Mouse (Mus musculus) gastrocnemius, postnatal 36 days (tissue): ENCODE data around the gene Slc29a3. TPM values are rescaled to one million over a fixed set of nuclear protein-coding genes. Genes with fewer than 3 reads are reported as not detected.

ENCODE experiments used
- DNase-seq, 2 experiments: peaks; one replicate each; pipeline ENCODE4 v3.0.0; 2022
- intact Hi-C: fragments of 180-260 bp; cut with DNase I; formaldehyde crosslinking; loops from one replicate; pipeline ENCODE4 v1.15.1; 2025
- long read RNA-seq, 2 experiments: library from polyadenylated mRNA; stranded (forward); transcript quantifications; one replicate each; pipeline ENCODE4 v2.0.0; 2021
- total RNA-seq, 2 experiments: library from RNA; stranded (reverse); gene quantifications; 2 replicates each; pipeline ENCODE4 v1.2.3; 2021

Slc29a3 gene
- total RNA-seq: 1 to 10 TPM; 2.6 to 2.7 TPM
- long read RNA-seq, experiment 1: 0 reads
- long read RNA-seq, experiment 2: 0 reads

DNA sequence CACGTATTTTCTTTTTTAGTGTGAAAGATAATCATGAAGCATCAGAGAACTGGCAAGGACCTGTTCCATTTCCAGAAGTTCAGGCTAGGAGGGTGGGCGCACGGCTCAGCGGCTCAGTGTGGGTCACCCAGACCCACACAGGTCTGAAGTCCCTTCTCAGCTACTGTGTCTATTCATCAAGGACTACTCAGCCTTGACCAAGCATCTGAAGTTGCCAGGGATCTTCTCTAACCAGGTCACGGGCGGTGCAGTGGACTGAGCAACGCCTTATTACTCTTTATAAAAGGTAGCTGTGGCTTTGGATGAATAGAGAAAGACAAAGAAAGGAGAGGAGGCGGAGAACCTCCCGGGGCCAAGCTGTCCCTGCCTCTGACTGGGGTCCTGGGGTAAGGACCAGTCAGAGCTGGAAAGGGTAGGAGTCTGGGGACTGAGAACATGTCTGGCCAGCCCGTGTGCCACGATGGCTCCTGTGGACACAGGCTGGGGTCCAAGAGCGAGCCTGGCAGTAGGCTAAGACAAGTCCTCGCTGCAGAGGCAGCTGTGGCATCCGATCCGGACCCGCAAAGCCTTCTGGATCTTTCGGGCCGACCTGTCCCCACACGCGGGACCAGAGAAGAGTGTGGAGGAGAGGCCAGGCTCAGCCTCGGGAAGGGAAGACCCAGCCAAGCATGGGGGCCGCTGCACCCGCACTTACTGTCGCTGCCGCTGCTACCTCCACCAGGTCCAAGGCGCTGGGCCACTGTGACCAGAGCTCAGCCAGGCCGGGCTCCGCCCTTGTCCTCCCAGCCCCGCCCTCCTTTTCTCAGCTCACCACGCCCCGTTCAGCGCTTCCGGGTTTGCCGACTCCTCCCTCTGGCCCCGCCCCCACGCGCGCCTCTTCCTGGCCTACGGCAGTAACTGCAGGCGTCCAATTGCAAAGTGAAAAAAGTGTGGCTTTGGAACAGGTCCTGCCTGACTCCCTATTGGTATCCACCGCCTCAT, at the start of gene Slc29a3:
Gene Slc29a3, minus strand, starts transcription at position 755 of the 981 bp plus-strand sequence.
- peak; percentile 96 to 97 for DNase-seq
- intact Hi-C loops: loop anchor here (5.0 kb wide), 3 partner anchors 55 to 450 kb away; partner anchors contain the start of gene Cdh23

DNA sequence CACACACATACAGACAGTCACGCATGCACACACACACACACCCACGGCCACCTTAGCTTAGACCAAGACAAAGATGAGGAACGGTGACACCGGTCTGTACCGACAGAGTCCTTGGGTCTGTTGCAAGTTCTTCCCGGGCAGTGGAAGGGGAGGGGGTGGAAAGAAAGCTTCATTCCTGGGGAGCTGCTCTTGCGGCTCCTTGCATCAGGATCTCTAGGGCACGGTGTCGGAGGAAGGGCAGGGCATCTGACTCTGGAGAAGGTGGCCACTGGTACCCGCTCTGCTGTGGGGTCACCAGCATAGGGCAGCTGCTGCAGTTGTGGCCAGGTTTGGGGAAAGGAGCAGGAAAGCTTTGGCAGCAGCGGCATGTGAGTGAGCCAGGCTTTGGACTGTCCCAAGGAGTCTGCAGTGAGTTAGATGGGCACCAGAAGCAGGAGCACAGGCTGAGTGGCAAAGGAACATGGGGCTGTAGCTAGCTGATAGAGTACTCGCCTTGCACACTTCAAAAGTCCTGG, 49.4 kb upstream of the Slc29a3 start:
- intact Hi-C loops: no loop called here
- DNase-seq: no peak

DNA sequence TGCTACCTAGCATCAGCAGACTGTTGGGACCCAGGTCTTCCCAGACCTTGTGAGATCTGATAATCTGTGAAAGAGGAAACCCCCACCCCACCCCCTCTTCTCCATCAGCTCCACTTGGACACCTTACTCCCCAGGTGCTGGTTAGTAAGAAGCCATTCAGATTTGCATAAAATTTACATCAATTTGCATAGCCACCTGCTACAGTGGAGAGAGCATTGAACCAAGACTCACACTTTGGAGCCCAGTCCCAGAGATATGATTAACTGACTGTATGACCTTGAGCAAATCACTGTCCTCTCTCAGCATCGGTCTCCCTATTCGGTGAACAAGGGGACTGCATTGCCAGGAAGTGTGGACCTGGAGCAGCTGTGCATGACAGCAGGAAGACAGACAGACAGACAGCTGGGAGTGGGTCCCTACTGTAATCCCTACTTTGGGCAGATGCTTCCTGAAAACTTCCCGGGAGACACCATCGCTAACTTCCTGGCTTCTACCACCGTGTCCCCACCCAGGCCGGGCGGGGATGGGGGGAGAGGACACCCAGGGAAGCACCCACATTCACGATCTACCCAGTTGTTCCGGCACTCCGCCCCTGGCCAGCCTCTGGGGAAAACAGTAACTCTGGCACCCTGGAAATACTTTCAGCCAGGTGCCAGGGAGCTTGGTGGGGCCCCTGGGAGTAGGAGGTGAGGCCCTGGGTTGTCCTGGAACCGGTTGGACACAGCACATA, 48.7 kb upstream of the Slc29a3 start:
- no peak for DNase-seq
- intact Hi-C loops: no loop called here

DNA sequence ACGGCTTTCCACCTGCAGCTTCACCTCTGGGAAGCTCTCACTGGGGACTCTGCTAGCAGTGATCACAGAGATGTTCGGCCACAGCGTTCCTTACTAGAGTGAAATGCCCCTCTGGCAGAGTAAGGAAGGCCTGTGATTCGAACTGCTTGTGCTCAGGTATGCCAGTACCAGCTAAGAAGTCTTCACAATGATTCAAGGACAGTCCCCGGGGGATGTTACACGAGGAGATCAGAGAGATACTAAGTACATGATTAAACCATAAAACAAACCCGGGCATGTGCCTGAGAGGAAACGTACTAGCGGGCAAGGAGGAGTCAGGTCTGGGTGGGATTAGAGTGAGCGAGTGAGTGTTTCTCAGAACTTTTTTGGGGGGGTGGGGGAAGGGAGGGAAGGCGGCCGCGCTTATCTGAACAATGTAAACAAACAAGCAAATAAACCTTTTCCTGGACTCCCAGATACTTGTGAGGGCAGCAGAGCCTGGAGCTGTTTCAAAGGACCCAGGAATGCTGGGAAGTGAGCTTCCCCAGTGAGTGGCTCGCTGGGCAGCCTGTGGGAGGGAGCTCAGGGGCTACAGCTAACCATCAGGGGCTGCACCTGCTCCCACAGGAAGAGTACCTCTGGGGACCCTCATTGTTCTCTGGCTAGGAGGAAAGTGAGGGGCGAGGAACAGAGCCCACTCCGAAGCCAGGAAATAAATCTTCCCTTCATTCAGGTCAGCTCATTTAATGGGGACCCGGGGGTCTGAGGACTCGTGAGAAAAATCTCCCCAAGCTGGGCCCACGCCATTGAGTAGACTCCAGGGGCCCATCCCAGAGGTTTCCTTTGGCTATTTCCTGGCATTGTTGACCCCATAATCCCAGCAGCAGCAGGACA, 47.9 kb upstream of the Slc29a3 start:
- intact Hi-C loops: no loop called here
- DNase-seq: no peak

DNA sequence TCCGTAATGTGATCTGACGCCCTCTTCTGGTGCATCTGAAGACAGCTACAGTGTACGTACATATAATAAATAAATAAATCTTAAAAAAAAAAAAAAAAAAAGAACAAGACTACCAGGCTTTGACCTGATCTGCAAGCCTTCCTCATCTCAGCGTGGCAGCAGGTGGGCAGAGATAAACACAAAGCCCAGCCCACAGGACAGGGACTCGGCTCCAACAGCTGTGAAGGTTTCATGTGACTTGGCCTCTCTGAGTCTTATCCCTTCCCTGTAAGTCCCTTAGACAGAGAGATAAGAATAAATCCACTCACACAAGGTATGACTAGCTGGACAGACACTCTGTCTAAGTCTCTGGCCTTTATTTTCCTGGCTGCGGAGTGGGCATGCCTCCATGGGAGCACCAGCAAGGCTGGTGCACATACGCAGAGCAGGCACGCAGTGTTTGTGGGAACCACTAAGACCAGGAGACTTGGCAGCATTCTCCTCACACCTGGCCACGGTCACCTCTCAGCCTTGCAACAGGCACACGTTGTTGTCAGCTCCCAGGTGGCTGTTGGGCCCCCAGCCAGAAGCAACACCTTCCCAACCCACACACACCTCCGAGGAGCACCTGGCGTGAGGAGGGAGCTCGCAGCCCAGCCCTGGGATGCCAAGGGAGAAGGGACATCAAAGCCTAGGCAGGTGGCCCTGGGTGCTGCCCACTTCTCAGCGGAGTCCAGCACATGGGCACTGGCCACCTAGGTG, 45.3 kb upstream of the Slc29a3 start:
- intact Hi-C loops: no loop called here
- no peak for DNase-seq

DNA sequence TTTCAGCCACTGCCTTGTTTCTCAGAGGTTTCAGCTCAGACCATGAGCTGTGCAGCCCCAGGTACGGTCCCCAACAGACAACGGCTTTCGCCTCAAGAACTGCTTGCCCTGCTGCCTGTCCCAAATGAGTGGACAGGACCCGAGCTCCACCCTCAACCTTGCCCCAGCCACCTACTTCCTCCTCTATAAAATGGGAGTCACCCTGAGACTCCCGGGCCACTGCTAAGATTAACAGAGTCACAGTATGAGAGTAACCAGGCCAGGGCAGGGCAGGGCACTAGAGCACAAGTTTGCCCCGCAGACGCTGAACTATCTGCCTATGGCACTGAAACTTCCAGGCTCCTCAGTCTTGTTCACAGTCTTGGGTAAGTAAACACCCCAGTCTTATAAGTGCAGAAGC, 43.9 kb upstream of the Slc29a3 start:
- intact Hi-C loops: no loop called here
- DNase-seq: no peak

DNA sequence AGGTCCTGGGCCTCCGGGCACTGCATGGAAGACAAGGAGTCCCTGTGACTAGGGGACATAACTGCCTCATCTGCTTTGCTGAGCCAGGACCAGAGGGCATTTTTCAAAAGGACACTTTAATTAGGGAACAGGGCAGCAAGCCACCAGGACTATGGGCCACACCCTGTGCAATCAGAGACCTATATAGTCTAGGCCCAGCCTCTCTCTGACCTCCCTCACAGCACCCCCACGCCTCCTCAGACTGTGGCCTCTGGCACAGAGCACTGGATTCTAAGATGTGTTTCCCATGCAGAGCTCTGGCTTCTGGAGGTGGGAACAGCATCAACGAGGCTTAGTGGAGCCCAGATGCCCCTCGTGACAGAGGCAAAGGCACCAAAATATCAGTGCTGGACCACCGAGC, 43.4 kb upstream of the Slc29a3 start:
- no peak for DNase-seq
- intact Hi-C loops: no loop called here

DNA sequence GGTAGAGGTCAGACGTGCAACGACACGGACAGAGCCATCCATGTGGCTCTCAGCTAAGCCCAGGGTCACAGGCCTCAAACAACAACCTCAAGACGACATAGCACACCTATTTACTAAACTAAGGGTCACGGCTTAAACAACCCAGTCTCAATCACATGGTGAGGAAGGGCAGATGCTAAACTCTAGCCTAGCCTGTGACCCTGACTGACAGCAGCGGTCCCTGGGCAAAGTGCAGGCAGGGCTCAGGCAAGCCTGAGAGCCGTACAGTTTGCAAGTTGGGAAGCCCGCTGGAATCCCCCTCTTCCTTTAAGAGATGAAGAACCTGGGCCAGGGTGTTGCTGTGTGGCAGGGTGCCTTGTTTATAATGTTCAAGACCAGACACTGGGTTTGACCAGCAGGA, 42.2 kb upstream of the Slc29a3 start:
- no peak for DNase-seq
- intact Hi-C loops: no loop called here

DNA sequence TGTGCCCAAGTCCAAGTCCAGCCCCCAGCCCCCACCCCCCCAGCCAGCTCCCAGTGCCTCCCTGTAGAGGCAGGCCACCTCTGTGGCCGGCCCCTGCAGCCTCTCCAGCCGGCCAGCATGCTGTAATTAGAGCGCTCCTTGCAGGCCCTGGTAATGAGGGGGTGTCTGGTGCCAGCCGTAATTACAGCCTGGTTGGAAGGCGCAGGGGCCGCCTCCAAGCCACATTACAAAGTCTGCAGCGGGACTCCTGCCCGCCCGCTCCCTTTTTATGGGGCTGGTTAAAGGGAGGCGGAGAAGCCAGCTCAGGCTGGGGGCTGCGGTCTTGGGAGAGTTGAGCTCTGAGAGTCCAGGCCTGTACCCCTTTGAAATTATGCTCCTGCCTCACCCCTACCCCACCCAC, 41.8 kb upstream of the Slc29a3 start:
- intact Hi-C loops: no loop called here
- DNase-seq: no peak

DNA sequence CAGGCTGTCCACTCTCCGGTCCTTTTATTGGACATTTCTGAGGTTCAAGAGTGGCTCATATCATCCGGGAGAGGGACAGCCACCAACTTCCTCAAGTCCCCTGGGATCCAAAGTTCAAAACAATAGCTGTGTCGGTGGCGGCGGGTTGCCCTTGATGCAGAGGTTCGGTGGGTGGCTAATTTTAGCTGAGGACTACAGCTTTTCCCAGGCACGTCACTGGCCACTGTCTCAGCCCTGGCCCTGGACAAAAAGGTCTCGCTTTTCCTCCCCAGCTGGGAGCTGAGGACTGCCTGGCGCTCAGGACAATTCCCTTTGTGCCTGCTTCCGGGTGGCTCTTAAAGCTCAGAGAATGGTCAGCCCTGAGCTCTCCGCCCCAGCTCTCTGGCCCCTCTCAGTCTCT, 40.2 kb upstream of the Slc29a3 start:
- intact Hi-C loops: no loop called here
- no peak for DNase-seq

DNA sequence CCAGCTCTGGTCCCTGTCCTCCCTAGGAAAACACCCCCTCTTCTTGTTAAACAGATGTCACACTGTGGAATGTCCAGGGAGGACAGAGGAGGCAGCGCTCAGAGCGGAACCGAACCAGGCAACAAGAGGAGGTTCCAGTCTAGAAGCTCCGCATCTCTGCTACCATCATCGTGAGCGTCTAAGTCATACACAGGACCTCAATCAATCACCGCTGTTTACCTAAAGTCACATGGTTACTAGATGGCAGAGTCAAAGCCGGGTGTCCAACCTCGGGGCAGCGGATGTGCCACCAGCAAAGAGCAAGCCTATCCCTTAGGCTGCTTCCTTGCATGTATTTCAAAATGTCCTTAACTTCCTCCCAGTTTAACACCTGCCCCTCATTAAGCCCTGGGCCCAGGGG, 39.8 kb upstream of the Slc29a3 start:
- DNase-seq: no peak
- intact Hi-C loops: no loop called here

DNA sequence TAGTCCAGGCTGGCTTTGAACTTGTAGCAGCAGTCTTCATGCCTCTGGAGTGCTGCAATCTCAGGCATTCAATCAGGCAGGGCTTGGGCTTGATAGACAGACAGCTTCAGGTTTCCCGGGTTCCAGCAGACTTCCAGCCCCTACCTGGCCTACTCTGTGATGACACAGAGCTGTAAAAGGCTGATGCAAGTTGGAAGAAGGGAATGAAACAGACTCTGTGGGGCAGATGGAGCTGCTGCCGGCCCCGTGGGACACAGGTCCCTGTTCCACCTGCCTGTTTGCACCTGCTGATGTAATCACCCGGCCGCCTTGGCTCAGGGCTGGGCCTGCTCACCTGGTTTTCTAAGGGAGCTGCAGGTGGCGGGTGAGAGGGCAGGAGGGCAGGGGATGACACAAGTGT, 38.3 kb upstream of the Slc29a3 start:
- intact Hi-C loops: no loop called here
- no peak for DNase-seq

DNA sequence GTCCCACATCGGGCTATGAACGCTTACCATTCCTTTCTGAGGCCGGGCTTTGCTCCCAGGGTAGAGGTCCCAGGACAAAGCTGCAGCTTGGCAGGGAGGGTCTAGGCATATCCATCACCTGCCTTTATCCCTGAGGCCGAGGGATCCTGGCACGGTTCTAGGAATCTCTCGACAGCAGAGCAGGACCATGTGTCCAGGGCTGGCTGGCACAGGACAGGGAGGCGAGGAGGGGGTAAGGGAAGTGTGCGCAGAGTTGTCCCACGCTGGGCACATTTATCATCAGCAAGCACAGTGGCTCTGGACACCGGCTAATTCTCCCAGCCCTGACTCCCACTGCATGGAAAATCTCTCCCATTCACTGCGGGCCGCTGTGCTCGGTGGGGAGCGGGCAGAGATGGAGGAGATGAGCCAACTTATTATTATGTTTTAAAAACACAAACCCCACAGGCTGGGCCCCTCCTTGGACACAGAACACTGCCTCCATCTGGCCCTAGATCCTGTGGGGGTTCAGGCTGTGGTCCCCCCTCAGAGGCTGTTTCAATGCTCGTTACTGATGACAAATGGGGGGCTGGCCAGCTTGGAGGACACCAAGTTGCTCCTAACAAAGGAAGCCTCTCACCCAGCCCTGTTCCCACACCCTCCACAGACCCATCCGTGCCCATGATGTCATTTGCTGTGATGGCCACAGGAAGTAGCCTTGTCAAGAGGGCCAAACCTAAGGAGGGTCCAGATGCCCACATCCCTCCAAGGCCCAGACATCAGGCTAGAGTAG, 34.9 kb upstream of the Slc29a3 start:
- intact Hi-C loops: loop anchor here (10.0 kb wide), 1 partner anchor 147 kb away; no protein-coding TSS in a partner anchor
- DNase-seq: no peak

DNA sequence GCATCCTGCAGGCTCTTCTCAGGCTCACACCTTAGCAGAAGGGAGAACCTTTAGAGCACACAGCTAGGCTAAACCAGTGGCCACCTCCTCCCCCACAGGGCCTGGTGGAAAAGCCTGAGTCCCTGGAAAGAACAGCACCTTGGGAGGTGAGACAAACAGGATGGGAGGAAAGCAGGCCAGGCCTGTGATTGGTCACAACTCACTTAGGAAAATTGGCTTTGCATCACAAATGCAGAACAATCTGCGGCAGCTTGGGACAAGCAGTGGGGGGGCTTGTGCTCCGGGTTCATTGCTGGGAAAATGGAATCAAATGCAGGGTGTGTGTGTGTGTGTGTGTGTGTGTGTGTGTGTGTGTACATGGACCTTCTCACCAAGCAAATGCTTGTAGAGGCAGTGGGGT, 31.0 kb upstream of the Slc29a3 start:
- intact Hi-C loops: loop anchor here (10.0 kb wide), 1 partner anchor 151 kb away; no protein-coding TSS in a partner anchor
- DNase-seq: no peak

DNA sequence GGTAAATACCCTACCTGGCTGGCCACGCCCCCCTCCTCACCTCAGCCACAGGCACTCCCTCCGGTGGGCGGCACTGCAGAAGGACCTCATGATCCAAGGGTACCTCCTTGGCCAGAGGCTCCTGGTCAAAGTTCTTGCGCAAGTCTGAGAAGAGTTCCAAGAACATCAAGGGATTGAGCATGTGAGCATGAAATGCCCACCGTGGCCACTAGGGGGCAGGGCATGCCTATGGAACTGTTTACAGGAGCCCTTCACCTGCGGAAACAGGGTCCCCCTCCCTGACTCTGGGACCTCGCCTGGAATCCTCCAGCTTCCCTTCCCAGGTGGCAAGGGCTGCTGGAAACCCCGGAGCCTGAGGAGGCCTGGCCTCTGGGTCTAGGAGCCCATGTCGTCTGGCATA, 27.0 kb upstream of the Slc29a3 start:
- DNase-seq: peak; percentile 65 to 72

DNA sequence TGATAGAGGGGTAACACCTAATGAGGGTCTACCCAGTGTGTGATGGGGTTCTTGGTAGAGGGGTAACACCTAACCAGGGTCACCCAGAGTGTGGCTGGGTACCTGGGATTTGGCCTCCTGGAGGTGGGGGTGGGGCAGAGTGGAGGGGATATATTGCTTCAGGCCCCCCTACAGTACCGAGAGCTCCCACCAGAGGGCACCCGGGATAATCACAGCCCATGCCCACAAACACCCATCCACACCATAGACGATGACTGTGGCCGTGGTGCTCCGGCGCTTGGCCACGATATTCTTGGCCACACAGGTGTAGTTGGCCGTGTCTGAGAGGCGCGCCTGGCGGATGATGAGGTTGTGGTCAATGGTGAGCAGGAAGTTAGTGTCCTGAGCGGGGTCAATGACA, 25.9 kb upstream of the Slc29a3 start:
- intact Hi-C loops: loop anchor here (2.0 kb wide), 2 partner anchors 274 to 290 kb away; no protein-coding TSS in a partner anchor
- no peak for DNase-seq

More for the DNA sequence above, 27.0 kb upstream of the Slc29a3 start:
- intact Hi-C loops: loop anchor here (2.0 to 10.0 kb wide), 4 partner anchors 55 to 289 kb away; no protein-coding TSS in a partner anchor

DNA sequence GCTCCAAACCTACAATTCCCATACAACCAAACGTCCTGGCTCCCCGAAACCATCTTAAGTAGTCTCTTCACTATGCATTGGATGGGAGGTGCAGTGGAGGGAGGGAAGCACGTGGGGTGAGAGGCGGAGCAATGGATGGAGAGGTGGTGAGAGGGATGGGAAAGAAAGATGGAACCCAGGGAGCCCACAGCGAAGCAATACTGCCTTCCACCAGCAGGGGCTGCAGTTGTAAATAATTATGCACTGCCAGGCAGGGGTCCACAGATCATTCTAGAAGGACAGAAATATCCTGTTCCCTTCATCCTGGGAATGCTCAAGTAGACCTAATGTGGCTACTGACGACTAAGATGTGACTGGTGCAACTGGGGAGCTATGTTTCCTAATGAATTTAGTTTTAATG, 22.9 kb upstream of the Slc29a3 start:
- DNase-seq: no peak
- intact Hi-C loops: no loop called here

DNA sequence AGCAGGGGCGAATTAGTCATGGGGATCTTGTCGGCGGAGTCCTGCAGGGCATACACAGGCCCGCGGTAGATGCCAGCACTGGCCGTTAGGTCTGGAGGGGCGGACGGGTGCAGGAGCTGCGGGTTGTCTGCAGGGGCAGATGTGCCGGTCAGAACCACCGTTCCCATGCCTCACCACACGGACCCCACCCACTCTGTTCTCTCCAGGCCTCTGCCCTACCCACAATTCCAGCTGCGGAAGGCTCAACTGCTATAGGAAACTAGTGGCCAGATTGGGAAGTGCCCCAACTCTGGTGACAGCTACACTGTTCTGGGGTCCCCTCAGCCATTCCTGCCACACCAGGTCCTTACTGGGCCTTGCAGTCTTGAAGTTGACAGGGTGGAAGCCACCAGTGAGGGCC, 22.0 kb upstream of the Slc29a3 start:
- intact Hi-C loops: no loop called here
- DNase-seq: no peak

DNA sequence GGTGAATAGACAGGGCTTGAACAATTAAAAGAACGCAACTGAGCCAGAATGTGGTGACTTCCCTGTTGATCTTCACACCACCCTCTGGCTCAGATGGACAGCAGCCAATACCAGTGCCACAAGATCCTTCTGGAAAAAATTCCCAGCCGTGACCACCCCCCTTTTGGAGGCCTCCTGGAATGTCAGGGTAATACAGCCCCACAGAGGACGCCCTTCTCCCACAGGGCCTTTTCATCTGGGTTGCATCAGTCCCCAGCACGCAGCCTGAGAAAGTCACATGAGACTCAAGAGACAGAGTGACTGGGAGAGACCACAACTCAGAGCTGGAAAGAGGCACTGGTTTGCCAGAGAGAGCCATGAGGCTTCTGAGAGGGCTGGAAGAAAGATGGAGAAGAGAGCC, 18.3 kb upstream of the Slc29a3 start:
- intact Hi-C loops: no loop called here
- DNase-seq: no peak
